Mouse (Mus musculus): ENCODE measurements at regions not wholly inside any gene's neighbourhood (a gene's known extent, or its start where the extent isn't known, plus 50 kb on each side); places are given as distances from the start of the nearest gene placed in this dataset.
"Not testable (repeated sequence)": the region's sequence is repeated elsewhere in the genome, so short reads cannot be mapped to it uniquely, and the experiment has no call there.

GRCm38 (mm10) chr10:117500457-117501108, 120.8 kb upstream of the Cpsf6 start:
- H3K4me2 ChIP-seq (replicated peaks) = no peak overlapping the region
- H3K27ac ChIP-seq = no peak overlapping the region
- 89% methylated on average over 5 of the region's 5 CpGs for WGBS
- no peak overlapping the region for H3K4me3 ChIP-seq
- no peaks in the 10 kb centered on the region for H3K9me3 ChIP-seq
- H3K4me1 ChIP-seq = no peaks in the 10 kb centered on the region
- no peaks in the 10 kb centered on the region for H3K36me3 ChIP-seq
- H3K27me3 ChIP-seq = no peaks in the 10 kb centered on the region
- H3K9ac ChIP-seq = no peak overlapping the region
- ATAC-seq (ENCODE audit: low FRiP score, low read depth) = no peak

- ATAC-seq (ENCODE audit: low FRiP score, low read depth) = no peak
These were observed 120.1 kb upstream of the Cpsf6 start for GRCm38 (mm10) chr10:117499864-117500453.

GRCm38 (mm10) chr10:117499177-117499863, 119.5 kb upstream of the Cpsf6 start:
- no peak for ATAC-seq (ENCODE audit: low FRiP score, low read depth)
- no peak overlapping the region for H3K27ac ChIP-seq
- 78% methylated on average over 8 of the region's 8 CpGs for WGBS

More at GRCm38 (mm10) chr10:117499864-117500453, 120.1 kb upstream of the Cpsf6 start:
- Histone ChIP-seq H3K4me3 (no peak overlapping the region), H3K9ac (no peak overlapping the region), H3K27ac (no peak overlapping the region), H3K36me3 (no peaks in the 10 kb centered on the region), H3K4me1 (no peaks in the 10 kb centered on the region), H3K27me3 (no peaks in the 10 kb centered on the region), H3K4me2 (replicated peaks) (no peak overlapping the region), H3K9me3 (no peaks in the 10 kb centered on the region)
- 87% methylated on average over 6 of the region's 6 CpGs for WGBS

GRCm38 (mm10) chr10:117498497-117498896, 118.7 kb upstream of the Cpsf6 start:
- no peak for ATAC-seq (ENCODE audit: low FRiP score, low read depth)
- Histone ChIP-seq H3K27me3 (no peaks in the 10 kb centered on the region), H3K9me3 (no peaks in the 10 kb centered on the region), H3K27ac (no peak overlapping the region), H3K36me3 (no peaks in the 10 kb centered on the region), H3K4me1 (no peaks in the 10 kb centered on the region), H3K4me3 (no peak overlapping the region), H3K4me2 (replicated peaks) (no peak overlapping the region), H3K9ac (no peak overlapping the region)
- 63% methylated on average over 6 of the region's 6 CpGs for WGBS

More at GRCm38 (mm10) chr10:117499177-117499863, 119.5 kb upstream of the Cpsf6 start:
- H3K27me3 ChIP-seq = no peaks in the 10 kb centered on the region
- no peak overlapping the region for H3K9ac ChIP-seq
- H3K4me3 ChIP-seq = no peak overlapping the region
- no peak overlapping the region for H3K4me2 ChIP-seq (replicated peaks)
- no peaks in the 10 kb centered on the region for H3K9me3 ChIP-seq
- no peaks in the 10 kb centered on the region for H3K4me1 ChIP-seq
- no peaks in the 10 kb centered on the region for H3K36me3 ChIP-seq

- Histone ChIP-seq H3K9me3 (no peaks in the 10 kb centered on the region), H3K27ac (no peak overlapping the region), H3K4me3 (no peak overlapping the region), H3K36me3 (no peaks in the 10 kb centered on the region), H3K27me3 (no peaks in the 10 kb centered on the region), H3K9ac (no peak overlapping the region), H3K4me1 (no peaks in the 10 kb centered on the region), H3K4me2 (replicated peaks) (no peak overlapping the region)
- 87% methylated on average over 16 of the region's 16 CpGs for WGBS
- no peak for ATAC-seq (ENCODE audit: low FRiP score, low read depth)
These were observed 117.9 kb upstream of the Cpsf6 start for GRCm38 (mm10) chr10:117497565-117498256.

GRCm38 (mm10) chr10:117497082-117497481, 117.3 kb upstream of the Cpsf6 start:
- not testable (repeated sequence) for H3K9me3 ChIP-seq; H3K27ac ChIP-seq; H3K27me3 ChIP-seq; H3K4me3 ChIP-seq; H3K4me2 ChIP-seq (replicated peaks); H3K4me1 ChIP-seq; H3K9ac ChIP-seq; H3K36me3 ChIP-seq; ATAC-seq (ENCODE audit: low FRiP score, low read depth)
- WGBS = 88% methylated on average over 1 of the region's 1 CpGs

- no peaks in the 10 kb centered on the region for H3K27me3 ChIP-seq
- H3K9ac ChIP-seq = no peak overlapping the region
- H3K4me2 ChIP-seq (replicated peaks) = no peak overlapping the region
- H3K36me3 ChIP-seq = no peaks in the 10 kb centered on the region
- no peak overlapping the region for H3K4me3 ChIP-seq
- ATAC-seq (ENCODE audit: low FRiP score, low read depth) = no peak
- no peaks in the 10 kb centered on the region for H3K4me1 ChIP-seq
- 0 out of 2 replicates have a peak, but pooled peaks cover 4% of the 10 kb centered on the region for H3K9me3 ChIP-seq
- no peak overlapping the region for H3K27ac ChIP-seq
- 77% methylated on average over 21 of the region's 21 CpGs for WGBS
These were observed 116.5 kb upstream of the Cpsf6 start for GRCm38 (mm10) chr10:117496064-117497011.

- Histone ChIP-seq H3K27me3 (no peaks in the 10 kb centered on the region), H3K36me3 (no peaks in the 10 kb centered on the region), H3K9me3 (0 out of 2 replicates have a peak, but pooled peaks cover 4% of the 10 kb centered on the region), H3K9ac (peak overlapping the region; percentile 51; the same call in 1 of the 2 replicates), H3K4me3 (peak overlapping the region; percentile 34), H3K4me2 (replicated peaks) (peak overlapping the region; percentile 60), H3K27ac (peak overlapping the region; percentile 34; the same call in 1 of the 2 replicates), H3K4me1 (no peaks in the 10 kb centered on the region)
- peak; percentile 67; the same call in 1 of the 2 replicates for ATAC-seq (ENCODE audit: low FRiP score, low read depth)
- 23% methylated on average over 18 of the region's 18 CpGs for WGBS
These were observed 114.4 kb upstream of the Cpsf6 start for GRCm38 (mm10) chr10:117494171-117494701.

GRCm38 (mm10) chr10:117493824-117494121, 114.0 kb upstream of the Cpsf6 start:
- peak overlapping the region; percentile 34; the same call in 1 of the 2 replicates for H3K4me3 ChIP-seq
- H3K9ac ChIP-seq = no peak overlapping the region
- H3K36me3 ChIP-seq = no peaks in the 10 kb centered on the region
- 34% methylated on average over 2 of the region's 5 CpGs for WGBS
- no peak overlapping the region for H3K27ac ChIP-seq
- no peaks in the 10 kb centered on the region for H3K27me3 ChIP-seq
- H3K4me2 ChIP-seq (replicated peaks) = peak overlapping the region; percentile 60
- no peaks in the 10 kb centered on the region for H3K4me1 ChIP-seq
- 0 out of 2 replicates have a peak, but pooled peaks cover 4% of the 10 kb centered on the region for H3K9me3 ChIP-seq
- ATAC-seq (ENCODE audit: low FRiP score, low read depth) = no peak

GRCm38 (mm10) chr10:117493091-117493823, 113.4 kb upstream of the Cpsf6 start:
- Histone ChIP-seq H3K4me1 (no peaks in the 10 kb centered on the region), H3K36me3 (no peaks in the 10 kb centered on the region), H3K27ac (no peak overlapping the region), H3K27me3 (no peaks in the 10 kb centered on the region), H3K4me3 (no peak overlapping the region), H3K9me3 (0 out of 2 replicates have a peak, but pooled peaks cover 4% of the 10 kb centered on the region), H3K9ac (no peak overlapping the region), H3K4me2 (replicated peaks) (no peak overlapping the region)
- ATAC-seq (ENCODE audit: low FRiP score, low read depth) = no peak
- 90% methylated on average over 3 of the region's 3 CpGs for WGBS
